Mouse (Mus musculus): ENCODE results near the gene Apom.

- TF ChIP-seq CTCF (conservative IDR thresholded peaks at IDR 0.05; ENCODE audit: low read length) (no peak), POU5F1 (IDR thresholded peaks at IDR 0.05; ENCODE audit: borderline replicate concordance, low read length) (no peak)
Measured at GRCm38 (mm10) chr17:35139269-35139668, 7.4 kb upstream of the Apom start.
